Mouse (Mus musculus): ENCODE data around the gene Cacng6.

- TF ChIP-seq CTCF (IDR thresholded peaks at IDR 0.05; ENCODE audit: low read depth, low read length) (no peak), POLR2A (IDR thresholded peaks at IDR 0.05; ENCODE audit: borderline replicate concordance, low read depth, low read length) (no peak)
These were observed 12.6 kb upstream of the Cacng6 start for GRCm38 (mm10) chr7:3411160-3411941.
